Comparison of ENCODE assay signal across 1 mouse cellular context in the genomic region with DNA sequence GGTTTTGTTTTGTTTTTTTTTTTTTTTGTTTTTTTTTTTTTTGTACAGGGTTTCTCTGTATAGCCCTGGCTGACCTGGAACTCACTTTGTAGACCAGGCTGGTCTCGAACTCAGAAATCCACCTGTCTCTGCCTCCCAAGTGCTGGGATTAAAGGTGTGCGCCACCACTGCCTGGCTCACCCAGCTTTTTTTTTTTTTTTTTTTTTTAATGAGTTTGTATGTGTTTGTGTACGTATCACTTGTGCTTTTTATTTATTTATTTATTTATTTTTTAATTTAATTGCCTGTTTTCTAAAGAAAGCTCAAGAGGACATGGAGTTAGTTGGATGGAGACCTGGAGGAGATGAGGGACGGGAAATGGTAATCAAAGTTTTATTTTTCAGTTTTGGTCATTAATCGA.
TF ChIP-seq lines count a peak whose summit lies in the region.

No protein-coding gene starts in this region.

TF ChIP-seq in MEL, 35 proteins besides CTCF, POLR2A, EP300 and RAD21:
- TF ChIP-seq TBP (IDR thresholded peaks at IDR 0.05; ENCODE audit: low read depth, low read length) (peak; percentile 69), ZNF384 (IDR thresholded peaks at IDR 0.05; ENCODE audit: low read depth, low read length) (peak; percentile 88)
